Mouse (Mus musculus) megakaryocyte, embryonic 14.5 days (primary cell): ENCODE results near the gene Pfdn5.

Source experiments
- FLI1 ChIP-seq: IDR thresholded peaks from 2 replicates; pipeline ENCODE4 v1.6.1; 2012; ENCODE audit warnings: low read length, inconsistent platforms, mixed read lengths
- GATA1 ChIP-seq: IDR thresholded peaks from 3 replicates; pipeline ENCODE4 v1.6.1; 2012; ENCODE audit warnings: mixed read lengths, low read length, inconsistent platforms, borderline replicate concordance

GRCm38 (mm10) chr15:102308717-102309116, 17.2 kb upstream of the Pfdn5 start:
- no peak for TF ChIP-seq GATA1
- no peak for TF ChIP-seq FLI1
